Mouse (Mus musculus): ENCODE results near the gene Phykpl.

DNA sequence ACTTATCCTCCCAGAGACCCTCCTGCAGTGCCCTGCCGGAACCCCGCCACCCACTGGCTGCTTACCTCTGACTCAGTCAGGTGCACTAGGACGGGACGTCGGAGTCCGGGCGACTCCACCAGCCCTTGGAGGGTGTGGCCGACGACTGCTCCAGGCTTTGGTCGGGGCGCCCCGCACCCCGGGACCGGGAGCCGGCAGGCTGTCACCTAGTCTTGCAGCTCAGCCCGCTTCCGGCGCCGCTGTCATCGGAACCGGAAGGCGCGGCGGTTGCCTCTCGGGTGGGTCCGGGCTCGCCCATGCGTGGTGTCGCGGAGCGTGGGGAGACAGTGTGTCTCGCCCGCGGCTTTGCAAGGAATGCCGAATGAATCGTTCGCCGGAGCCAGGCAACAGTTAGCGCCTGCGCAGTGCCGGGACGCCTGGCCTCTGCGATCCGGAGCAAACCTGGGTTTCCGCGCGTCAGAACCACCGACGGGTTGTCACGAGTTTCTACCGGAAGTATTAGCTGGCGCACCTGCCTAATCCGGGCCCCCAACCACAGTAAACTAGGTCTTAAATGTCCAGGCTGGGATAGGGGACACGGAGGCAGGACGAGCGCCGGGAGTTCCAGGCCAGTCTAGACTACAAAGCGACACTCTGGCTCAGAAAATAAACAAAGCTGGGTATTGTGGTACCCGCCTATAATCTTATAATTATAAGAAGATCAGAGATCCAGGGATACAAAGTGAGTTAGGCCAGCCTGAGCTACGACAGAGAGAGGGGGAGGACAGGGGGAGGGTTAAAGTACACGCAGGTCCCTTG, 51.2 kb downstream of the Phykpl start, which contains the start of gene Rmnd5b:
- 0 out of 2 replicates have a peak, but pooled peaks have one; percentile 2 for TF ChIP-seq CTCF (IDR thresholded peaks at IDR 0.05; ENCODE audit: low read depth)
- TF ChIP-seq EP300 (IDR thresholded peaks at IDR 0.05; ENCODE audit: low read depth) = peak; percentile 50; the same call in 1 of the 2 replicates

All from heart, postnatal 0 days (tissue).